Mouse (Mus musculus) neural tube, embryonic 13.5 days (tissue): ENCODE results near the gene Olfr568. TPM values are rescaled to one million over a fixed set of nuclear protein-coding genes. Genes with fewer than 3 reads are reported as not detected.

Experiments
- ATAC-seq: fragments of 200-750 bp; cut with Nextera tagmentation; 2 replicates; pipeline ENCODE4 v1.8.0; 2017; ENCODE audit warnings: low read depth, mild to moderate bottlenecking, moderate TSS enrichment, moderate library complexity
- H3K27ac ChIP-seq: fragments of 300-500 bp; sonication (generic); replicated peaks from 2 replicates; pipeline ENCODE4 v1.5.1; 2015; ENCODE audit warnings: moderate library complexity, mild to moderate bottlenecking, inconsistent platforms
- H3K27me3 ChIP-seq: fragments of 300-500 bp; sonication (generic); 2 replicates; pipeline ENCODE4 v1.6.1; 2015; ENCODE audit warnings: mild to moderate bottlenecking, inconsistent platforms
- H3K36me3 ChIP-seq: fragments of 300-500 bp; sonication (generic); 2 replicates; pipeline ENCODE4 v1.6.1; 2015; ENCODE audit warnings: mild to moderate bottlenecking, inconsistent platforms
- H3K4me1 ChIP-seq: fragments of 300-500 bp; sonication (generic); replicated peaks from 2 replicates; pipeline ENCODE4 v1.6.1; 2015; ENCODE audit warnings: inconsistent platforms
- H3K4me2 ChIP-seq: fragments of 300-500 bp; sonication (generic); 2 replicates; pipeline ENCODE4 v1.6.1; 2015; ENCODE audit warnings: inconsistent platforms, mild to moderate bottlenecking, moderate library complexity
- H3K4me3 ChIP-seq: fragments of 300-500 bp; sonication (generic); 2 replicates; pipeline ENCODE4 v1.5.1; 2015; ENCODE audit warnings: mild to moderate bottlenecking, inconsistent platforms
- H3K9ac ChIP-seq: fragments of 300-500 bp; sonication (generic); 2 replicates; pipeline ENCODE4 v1.6.1; 2015; ENCODE audit warnings: moderate library complexity, mild to moderate bottlenecking, inconsistent platforms
- H3K9me3 ChIP-seq: fragments of 300-500 bp; sonication (generic); 2 replicates; pipeline ENCODE4 v1.6.1; 2016; ENCODE audit warnings: inconsistent platforms
- WGBS: fragments of 180-500 bp; shearing (Covaris S2); methylation state at CpG from one replicate; pipeline ENCODE4 v1.1.7; 2015; 5-methylcytosine and 5-hydroxymethylcytosine counted together
- polyA plus RNA-seq: library from polyadenylated mRNA; unstranded; fragments of >200 nt; fragmentation: Nextera tagmentation; extraction: Ambion mirVana; gene quantifications from 2 replicates; pipeline ENCODE4 v1.2.1, GENCODE M21; 2015

Gene Olfr568
- polyA plus RNA-seq, result not detected in 2 replicates

DNA sequence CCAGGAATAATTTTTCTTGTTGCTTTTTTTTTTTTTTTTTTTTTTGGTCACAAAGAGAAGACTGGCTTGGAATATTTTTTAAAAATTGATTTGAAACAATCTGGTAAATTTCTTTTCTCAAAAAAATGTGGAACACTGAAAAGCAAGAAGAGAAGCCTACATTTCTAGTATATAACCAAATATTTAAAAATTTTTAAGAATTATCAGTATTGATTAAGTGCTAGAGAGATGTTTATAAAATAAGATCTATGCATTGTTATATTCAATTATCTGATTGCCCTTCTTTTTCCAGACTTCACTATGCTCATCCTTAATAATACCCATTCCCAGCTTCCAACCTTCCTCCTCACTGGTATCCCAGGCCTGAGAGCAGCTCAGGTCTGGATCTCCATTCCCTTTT is at the start of gene Olfr568:
Olfr568 (plus strand) TSS at position 301 of the 400 bp plus-strand sequence.
- Histone ChIP-seq H3K4me3 (no peak within 1 kb of the TSS), H3K9ac (no peak within 1 kb of the TSS), H3K27me3 (no peaks in the 10 kb centered on the region), H3K4me1 (no peaks in the 10 kb centered on the region), H3K36me3 (no peaks in the 10 kb centered on the region), H3K9me3 (no peaks in the 10 kb centered on the region), H3K27ac (no peak within 1 kb of the TSS), H3K4me2 (no peak within 1 kb of the TSS)
- ATAC-seq, result no peak

DNA sequence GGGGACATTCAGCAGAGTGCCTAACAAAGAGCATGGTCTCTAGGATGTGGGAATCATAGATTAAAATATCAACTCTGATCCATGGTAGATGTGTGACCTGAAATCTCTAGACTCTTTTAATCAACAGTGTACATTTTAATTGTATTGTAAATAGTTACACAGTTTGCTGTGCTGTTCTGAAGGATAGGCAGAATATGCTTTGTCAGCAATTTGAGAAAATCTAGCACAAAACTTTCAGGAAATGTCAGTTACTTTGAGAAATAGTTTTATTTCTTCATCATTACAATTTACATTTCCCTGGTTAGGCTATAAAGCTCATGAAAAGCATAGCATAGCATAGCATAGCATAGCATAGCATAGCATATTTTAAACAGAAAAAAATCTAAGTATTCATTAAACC is 21.1 kb upstream of the Olfr568 start:
- Histone ChIP-seq H3K9me3 (no peaks in the 10 kb centered on the region), H3K4me1 (no peaks in the 10 kb centered on the region), H3K27me3 (no peaks in the 10 kb centered on the region), H3K9ac (no peak overlapping the region), H3K4me2 (no peak overlapping the region), H3K27ac (no peak overlapping the region), H3K4me3 (no peak overlapping the region), H3K36me3 (no peaks in the 10 kb centered on the region)
- no peak for ATAC-seq

DNA sequence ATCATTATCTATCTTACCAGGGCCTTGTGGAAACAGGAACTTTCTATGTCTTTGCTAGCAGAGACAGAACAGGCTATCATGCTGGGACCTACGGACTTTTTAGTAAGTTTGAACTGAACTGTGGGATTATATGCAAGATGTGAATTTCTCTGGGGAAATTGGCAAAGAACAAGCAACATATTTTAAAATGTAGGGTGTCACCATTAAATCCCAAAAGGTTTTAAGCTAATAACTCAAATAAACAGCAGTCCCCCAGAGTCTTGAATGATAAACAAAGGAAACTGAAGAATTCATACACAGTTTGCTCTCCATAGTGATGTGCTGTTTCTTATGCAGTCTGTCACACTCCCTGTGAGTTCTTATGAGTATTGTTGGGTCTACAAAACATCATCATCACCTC is 18.3 kb upstream of the Olfr568 start, which contains the start of gene Olfr566:
Olfr566 (minus strand) TSS at position 101 of the 400 bp plus-strand sequence.
- H3K9ac ChIP-seq, result no peak within 1 kb of the TSS
- H3K4me3 ChIP-seq, result no peak within 1 kb of the TSS
- WGBS, result 85% methylated on average over 1 of the region's 1 CpGs
- H3K36me3 ChIP-seq, result no peaks in the 10 kb centered on the region
- no peak within 1 kb of the TSS for H3K4me2 ChIP-seq
- no peak for ATAC-seq
- H3K4me1 ChIP-seq, result no peaks in the 10 kb centered on the region
- no peak within 1 kb of the TSS for H3K27ac ChIP-seq
- H3K27me3 ChIP-seq, result no peaks in the 10 kb centered on the region
- H3K9me3 ChIP-seq, result no peaks in the 10 kb centered on the region

DNA sequence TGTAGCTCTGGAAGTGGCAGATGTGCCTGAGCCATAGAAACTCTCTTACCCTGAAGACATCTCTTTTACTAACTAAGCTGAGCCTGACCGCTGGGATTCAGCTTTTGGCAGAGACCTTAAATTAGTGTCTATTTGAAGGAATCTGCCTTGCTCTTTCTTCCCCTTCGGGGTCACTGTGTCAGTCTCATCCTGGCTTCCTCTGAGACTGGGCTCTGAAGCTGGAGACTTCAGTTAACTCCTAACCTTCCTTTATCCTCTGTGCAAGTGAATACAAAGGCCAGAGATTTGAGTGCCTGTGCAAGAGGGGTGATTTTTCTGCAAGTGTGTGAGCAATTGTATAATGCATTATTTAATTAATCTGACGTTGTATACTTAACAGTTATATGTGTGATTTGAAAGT is 13.9 kb downstream of the Olfr568 start, which contains the start of gene Olfr569:
Olfr569 (minus strand) TSS at position 101 of the 400 bp plus-strand sequence.
- ATAC-seq, result no peak
- WGBS, result 72% methylated on average over 3 of the region's 3 CpGs

DNA sequence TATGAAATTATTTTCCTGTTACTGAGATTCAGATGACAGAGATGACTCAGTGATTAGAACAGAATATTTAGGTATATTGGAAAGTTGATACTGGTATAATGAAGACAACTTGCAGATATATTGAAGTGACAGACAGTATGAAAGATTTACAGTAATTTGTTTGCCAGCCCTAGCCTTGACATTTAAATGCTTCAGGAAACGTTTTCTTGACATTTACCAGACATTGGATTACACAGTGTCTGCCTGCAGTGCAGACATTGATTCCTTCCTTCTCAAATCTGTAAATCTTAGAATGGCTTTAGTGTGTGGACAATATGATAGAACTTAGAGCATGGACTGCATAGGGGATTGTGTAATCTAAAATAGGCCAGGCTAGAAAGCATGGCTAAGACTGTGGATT is 38.3 kb downstream of the Olfr568 start:
- Histone ChIP-seq H3K27ac (no peak overlapping the region), H3K9ac (no peak overlapping the region), H3K27me3 (no peaks in the 10 kb centered on the region), H3K4me3 (no peak overlapping the region), H3K36me3 (no peaks in the 10 kb centered on the region), H3K9me3 (no peaks in the 10 kb centered on the region), H3K4me1 (no peaks in the 10 kb centered on the region), H3K4me2 (no peak overlapping the region)
- no peak for ATAC-seq
- WGBS, result 55% methylated on average over 1 of the region's 1 CpGs

More for the DNA sequence above, 13.9 kb downstream of the Olfr568 start, which contains the start of gene Olfr569:
- H3K9me3 ChIP-seq, result no peaks in the 10 kb centered on the region
- no peak within 1 kb of the TSS for H3K9ac ChIP-seq
- no peaks in the 10 kb centered on the region for H3K4me1 ChIP-seq
- no peaks in the 10 kb centered on the region for H3K27me3 ChIP-seq
- H3K4me3 ChIP-seq, result no peak within 1 kb of the TSS
- H3K27ac ChIP-seq, result no peak within 1 kb of the TSS
- no peaks in the 10 kb centered on the region for H3K36me3 ChIP-seq
- no peak within 1 kb of the TSS for H3K4me2 ChIP-seq

DNA sequence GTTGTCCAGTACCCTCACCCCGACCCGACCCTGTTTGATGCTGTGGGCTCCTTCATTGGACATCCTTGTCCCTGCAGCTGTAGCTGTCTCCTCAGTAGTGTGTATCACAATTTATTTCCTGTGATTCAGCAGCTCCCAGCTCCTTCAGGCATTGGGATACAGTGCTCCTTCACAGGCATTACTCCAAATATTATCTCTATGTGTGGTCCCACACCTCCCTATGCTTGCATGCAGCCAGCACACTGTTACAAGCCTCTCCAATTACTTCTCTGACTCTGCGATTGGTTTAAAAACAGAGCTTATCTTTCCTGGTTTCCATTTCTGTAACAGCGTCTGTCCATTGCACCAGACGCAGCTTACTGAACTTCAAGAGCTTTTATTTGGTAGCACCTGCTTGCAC is 39.5 kb downstream of the Olfr568 start:
- H3K27ac ChIP-seq, result peak overlapping the region; percentile 13; the same call in 1 of the 2 replicates
- no peaks in the 10 kb centered on the region for H3K27me3 ChIP-seq
- no peak overlapping the region for H3K9ac ChIP-seq
- H3K4me1 ChIP-seq, result no peaks in the 10 kb centered on the region
- 74% methylated on average over 5 of the region's 5 CpGs for WGBS
- ATAC-seq, result no peak
- H3K36me3 ChIP-seq, result no peaks in the 10 kb centered on the region
- no peak overlapping the region for H3K4me3 ChIP-seq
- H3K4me2 ChIP-seq, result no peak overlapping the region
- no peaks in the 10 kb centered on the region for H3K9me3 ChIP-seq

DNA sequence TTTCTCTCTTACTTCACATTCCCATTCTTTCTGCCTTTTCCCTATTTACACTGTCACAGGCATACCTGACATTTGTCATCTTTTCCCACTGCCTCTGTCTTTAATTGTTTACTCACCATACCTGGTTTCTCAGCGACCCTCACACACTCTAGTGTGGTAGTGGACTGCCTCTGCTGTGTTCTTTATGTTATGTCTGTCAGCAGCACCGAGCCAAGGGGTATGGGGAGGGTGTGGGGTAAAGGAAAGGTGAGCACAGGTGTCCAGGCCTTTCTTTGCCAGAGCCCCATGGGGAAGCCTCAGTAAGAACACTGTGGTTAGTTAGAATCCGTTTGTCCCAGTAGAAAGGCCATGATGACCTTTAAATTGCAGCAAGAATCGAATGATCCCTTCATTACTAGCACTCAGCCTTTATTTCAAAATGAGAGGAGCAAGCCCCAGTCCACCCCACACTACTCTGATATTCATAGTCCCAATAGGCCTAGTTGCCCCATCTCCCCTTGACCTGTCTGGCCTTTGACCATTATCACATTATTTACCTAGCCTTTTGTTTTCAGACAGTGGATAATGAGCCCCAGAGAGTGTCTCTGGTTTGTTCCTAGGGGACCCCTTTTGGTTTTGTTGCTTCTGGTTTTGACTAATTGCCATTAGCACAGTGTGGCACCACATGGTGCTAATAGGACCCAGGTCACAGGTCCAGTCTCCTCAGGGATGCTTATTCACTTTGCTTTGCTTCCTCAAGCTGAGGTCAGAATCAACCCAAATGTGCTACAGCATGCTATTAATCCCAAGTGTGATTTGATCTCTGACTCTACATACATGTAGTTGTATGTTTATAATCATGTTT is 40.3 kb downstream of the Olfr568 start, which contains the start of gene Olfr571:
Olfr571 (minus strand) TSS at position 505 of the 844 bp plus-strand sequence.
- WGBS, result 46% methylated on average over 4 of the region's 4 CpGs
- ATAC-seq, result peak; percentile 47
- H3K27ac ChIP-seq, result peak within 1 kb of the TSS; percentile 13; the same call in 1 of the 2 replicates

DNA sequence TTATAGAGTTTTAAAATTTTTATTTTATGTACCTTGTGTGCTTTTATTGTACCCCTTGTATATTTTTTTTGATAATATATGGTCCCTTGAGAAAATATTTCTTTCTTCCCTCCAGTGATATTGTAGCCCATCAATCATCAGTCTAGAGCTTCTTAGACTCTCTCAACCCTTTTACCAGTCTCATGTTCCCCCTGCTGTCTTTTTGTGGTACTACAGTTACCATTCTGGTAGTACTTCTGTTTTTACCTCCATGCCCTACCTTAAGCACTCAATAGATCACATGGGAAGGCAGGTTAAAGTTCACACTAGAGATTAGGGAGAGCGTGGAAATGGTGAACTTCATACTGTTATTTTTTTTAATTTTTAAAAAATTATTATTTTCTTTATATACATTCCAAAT is 42.7 kb downstream of the Olfr568 start:
- H3K4me2 ChIP-seq, result no peak overlapping the region
- no peak overlapping the region for H3K4me3 ChIP-seq
- H3K4me1 ChIP-seq, result no peaks in the 10 kb centered on the region
- H3K27ac ChIP-seq, result no peak overlapping the region
- H3K9ac ChIP-seq, result no peak overlapping the region
- no peaks in the 10 kb centered on the region for H3K27me3 ChIP-seq
- WGBS, result 29% methylated on average over 1 of the region's 1 CpGs
- 0 out of 2 replicates have a peak, but pooled peaks have one; percentile 61 for ATAC-seq
- H3K36me3 ChIP-seq, result no peaks in the 10 kb centered on the region
- H3K9me3 ChIP-seq, result no peaks in the 10 kb centered on the region

More for the DNA sequence above, 40.3 kb downstream of the Olfr568 start, which contains the start of gene Olfr571:
- no peaks in the 10 kb centered on the region for H3K27me3 ChIP-seq
- no peaks in the 10 kb centered on the region for H3K9me3 ChIP-seq
- H3K4me1 ChIP-seq, result no peaks in the 10 kb centered on the region
- no peak within 1 kb of the TSS for H3K9ac ChIP-seq
- no peak within 1 kb of the TSS for H3K4me2 ChIP-seq
- no peak within 1 kb of the TSS for H3K4me3 ChIP-seq
- H3K36me3 ChIP-seq, result no peaks in the 10 kb centered on the region

DNA sequence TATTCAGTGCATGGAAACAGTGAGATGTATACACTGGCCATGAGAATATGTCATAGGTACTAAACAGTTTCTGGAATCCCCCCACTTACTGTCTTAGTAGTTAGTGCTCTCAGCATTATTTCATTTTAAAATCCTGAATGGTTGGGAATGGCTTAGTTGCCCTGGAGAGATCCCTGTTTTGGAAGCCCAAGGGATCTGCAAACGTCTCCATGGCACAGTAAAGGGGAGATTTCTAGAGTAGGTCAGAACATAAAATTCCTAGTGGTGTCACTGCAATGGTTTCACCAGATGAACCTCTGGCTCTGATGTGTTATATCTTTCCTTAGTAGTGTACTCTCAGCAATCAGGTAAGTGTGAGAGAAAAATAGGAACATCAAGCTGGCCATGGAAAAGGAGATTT is 47.2 kb downstream of the Olfr568 start, which contains the start of gene Olfr572:
Olfr572 (plus strand) TSS at position 301 of the 400 bp plus-strand sequence.
- Histone ChIP-seq H3K4me1 (no peaks in the 10 kb centered on the region), H3K27me3 (no peaks in the 10 kb centered on the region), H3K9me3 (no peaks in the 10 kb centered on the region), H3K4me3 (no peak within 1 kb of the TSS), H3K27ac (no peak within 1 kb of the TSS), H3K4me2 (no peak within 1 kb of the TSS), H3K9ac (no peak within 1 kb of the TSS), H3K36me3 (no peaks in the 10 kb centered on the region)
- WGBS, result 57% methylated on average over 1 of the region's 1 CpGs
- ATAC-seq, result no peak

DNA sequence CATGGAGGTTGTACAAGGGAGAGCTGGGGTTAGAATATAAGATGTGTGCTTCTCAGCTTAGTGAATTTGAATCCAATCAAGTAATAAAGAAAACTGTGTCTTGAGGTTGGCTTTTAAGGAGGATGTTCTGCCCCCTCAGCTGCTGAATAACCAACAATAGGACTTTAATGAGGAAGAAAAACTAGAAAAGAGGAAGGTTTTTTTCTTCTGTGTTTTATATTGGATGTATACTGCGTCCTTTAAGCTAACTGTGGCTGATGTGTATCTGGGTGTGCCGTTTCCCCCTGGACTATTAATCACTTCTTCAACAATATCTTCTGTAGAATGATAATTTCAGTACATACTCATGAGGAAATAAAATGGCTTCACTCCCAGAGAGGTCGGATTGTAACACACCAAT is 50.2 kb downstream of the Olfr568 start:
- Histone ChIP-seq H3K4me2 (no peak overlapping the region), H3K4me3 (no peak overlapping the region), H3K9me3 (no peaks in the 10 kb centered on the region), H3K4me1 (no peaks in the 10 kb centered on the region), H3K36me3 (no peaks in the 10 kb centered on the region), H3K27me3 (no peaks in the 10 kb centered on the region), H3K9ac (no peak overlapping the region), H3K27ac (no peak overlapping the region)
- WGBS, result 70% methylated on average over 3 of the region's 3 CpGs
- no peak for ATAC-seq
